Mouse (Mus musculus) megakaryocyte-erythroid progenitor cell, adult 5 weeks (primary cell): ENCODE results near the gene Olfr1174-ps. TPM values are rescaled to one million over a fixed set of nuclear protein-coding genes. Genes with fewer than 3 reads are reported as not detected.

Experiments used
- polyA plus RNA-seq: library from polyadenylated mRNA; stranded (reverse); fragments of >175 nt; gene quantifications from 2 replicates; pipeline ENCODE4 v1.2.3, GENCODE M21; 2012

Olfr1174-ps gene
- not detected in 2 replicates for polyA plus RNA-seq

GRCm38 (mm10) chr2:88315035-88315434, at the start of gene Olfr1174-ps:
Olfr1174-ps (minus strand) TSS chr2:88315135.

GRCm38 (mm10) chr2:88346392-88346791, 31.5 kb upstream of the Olfr1174-ps start, which contains the start of gene Olfr1177-ps:
Olfr1177-ps (minus strand) TSS chr2:88346492.

GRCm38 (mm10) chr2:88336421-88336820, 21.5 kb upstream of the Olfr1174-ps start, which contains the start of gene Olfr1176:
Olfr1176 (plus strand) TSS chr2:88336721.

GRCm38 (mm10) chr2:88327115-88327514, 12.2 kb upstream of the Olfr1174-ps start, which contains the start of gene Olfr1175-ps:
Olfr1175-ps (minus strand) TSS chr2:88327215.

GRCm38 (mm10) chr2:88279775-88280174, 35.2 kb downstream of the Olfr1174-ps start, which contains the start of gene Olfr1173:
Olfr1173 (minus strand) TSS chr2:88279875.

Other genes starting within 250 kb of the Olfr1174-ps start
- not detected in 2 replicates for gene Olfr1163, start 243.3 kb downstream of the Olfr1174-ps start, polyA plus RNA-seq
- gene Olfr1164, start 221.2 kb downstream of the Olfr1174-ps start, polyA plus RNA-seq: not detected in 2 replicates
- gene Olfr1166, start 186.9 kb downstream of the Olfr1174-ps start, polyA plus RNA-seq: not detected in 2 replicates
- not detected in 2 replicates for gene Olfr1167, start 159.9 kb downstream of the Olfr1174-ps start, polyA plus RNA-seq
- gene Olfr1168, start 133.3 kb downstream of the Olfr1174-ps start, polyA plus RNA-seq: not detected in 2 replicates
- gene Olfr1170, start 86.8 kb downstream of the Olfr1174-ps start, polyA plus RNA-seq: not detected in 2 replicates
- gene Olfr1173, start 35.3 kb downstream of the Olfr1174-ps start, polyA plus RNA-seq: not detected in 2 replicates
- gene Olfr1175-ps, start 12.1 kb upstream of the Olfr1174-ps start, polyA plus RNA-seq: not detected in 2 replicates
- gene Olfr1176, start 21.6 kb upstream of the Olfr1174-ps start, polyA plus RNA-seq: not detected in 2 replicates
- gene Olfr1177-ps, start 31.4 kb upstream of the Olfr1174-ps start, polyA plus RNA-seq: not detected in 2 replicates
- gene Olfr1178, start 71.9 kb upstream of the Olfr1174-ps start, polyA plus RNA-seq: not detected in 2 replicates
- not detected in 2 replicates for gene Olfr1179, start 91.3 kb upstream of the Olfr1174-ps start, polyA plus RNA-seq
- gene Olfr1180, start 104.0 kb upstream of the Olfr1174-ps start, polyA plus RNA-seq: not detected in 2 replicates
- not detected in 2 replicates for gene Olfr1181, start 111.0 kb upstream of the Olfr1174-ps start, polyA plus RNA-seq
- gene Gm13757, start 134.0 kb upstream of the Olfr1174-ps start, polyA plus RNA-seq: not detected in 2 replicates
- gene Olfr1183, start 139.7 kb upstream of the Olfr1174-ps start, polyA plus RNA-seq: not detected in 2 replicates
- gene Olfr1184, start 168.5 kb upstream of the Olfr1174-ps start, polyA plus RNA-seq: not detected in 2 replicates
- not detected in 2 replicates for gene Olfr1185-ps1, start 178.2 kb upstream of the Olfr1174-ps start, polyA plus RNA-seq
- gene Olfr1186, start 203.4 kb upstream of the Olfr1174-ps start, polyA plus RNA-seq: not detected in 2 replicates
- not detected in 2 replicates for gene Olfr1188, start 241.8 kb upstream of the Olfr1174-ps start, polyA plus RNA-seq